Mouse (Mus musculus): Measurements from ENCODE around the gene Adrb1.

DNA sequence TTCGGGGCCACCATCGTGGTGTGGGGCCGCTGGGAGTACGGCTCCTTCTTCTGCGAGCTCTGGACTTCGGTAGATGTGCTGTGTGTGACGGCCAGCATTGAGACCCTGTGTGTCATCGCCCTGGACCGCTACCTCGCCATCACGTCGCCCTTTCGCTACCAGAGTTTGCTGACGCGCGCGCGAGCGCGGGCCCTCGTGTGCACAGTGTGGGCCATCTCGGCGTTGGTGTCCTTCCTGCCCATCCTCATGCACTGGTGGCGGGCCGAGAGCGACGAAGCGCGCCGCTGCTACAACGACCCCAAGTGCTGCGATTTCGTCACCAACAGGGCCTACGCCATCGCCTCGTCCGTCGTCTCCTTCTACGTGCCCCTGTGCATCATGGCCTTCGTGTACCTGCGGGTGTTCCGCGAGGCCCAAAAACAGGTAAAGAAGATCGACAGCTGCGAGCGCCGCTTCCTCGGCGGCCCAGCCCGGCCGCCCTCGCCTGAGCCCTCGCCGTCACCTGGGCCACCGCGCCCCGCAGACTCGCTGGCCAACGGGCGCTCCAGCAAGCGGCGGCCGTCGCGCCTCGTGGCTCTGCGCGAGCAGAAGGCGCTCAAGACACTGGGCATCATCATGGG is 822 bp downstream of the Adrb1 start:
- TF ChIP-seq MAFK (IDR thresholded peaks at IDR 0.05; ENCODE audit: insufficient read depth, low read depth, low read length) (no peak), CHD2 (IDR thresholded peaks at IDR 0.05; ENCODE audit: low read depth, low read length) (no peak), HCFC1 (IDR thresholded peaks at IDR 0.05; ENCODE audit: borderline replicate concordance, insufficient read depth, low read length) (no peak), ZNF384 (IDR thresholded peaks at IDR 0.05; ENCODE audit: low read depth, low read length) (no peak)

Measured in ES-E14 (cell line).